Mouse (Mus musculus) neural tube, postnatal 0 days (tissue): ENCODE measurements around the gene Prrg2. TPM values are rescaled to one million over a fixed set of nuclear protein-coding genes. Genes with fewer than 3 reads are reported as not detected.

Experiments
- microRNA-seq: library from miRNA; unstranded; fragments of <30 nt; microRNA quantifications from one replicate; pipeline ENCODE4, GENCODE M21; 2016
- polyA plus RNA-seq: library from polyadenylated mRNA; unstranded; fragments of >200 nt; fragmentation: Nextera tagmentation; extraction: Ambion mirVana; gene quantifications from 2 replicates; pipeline ENCODE4 v1.2.1, GENCODE M21; 2015

Prrg2 gene
- 14.7 and 15.8 TPM in 2 replicates for polyA plus RNA-seq

DNA sequence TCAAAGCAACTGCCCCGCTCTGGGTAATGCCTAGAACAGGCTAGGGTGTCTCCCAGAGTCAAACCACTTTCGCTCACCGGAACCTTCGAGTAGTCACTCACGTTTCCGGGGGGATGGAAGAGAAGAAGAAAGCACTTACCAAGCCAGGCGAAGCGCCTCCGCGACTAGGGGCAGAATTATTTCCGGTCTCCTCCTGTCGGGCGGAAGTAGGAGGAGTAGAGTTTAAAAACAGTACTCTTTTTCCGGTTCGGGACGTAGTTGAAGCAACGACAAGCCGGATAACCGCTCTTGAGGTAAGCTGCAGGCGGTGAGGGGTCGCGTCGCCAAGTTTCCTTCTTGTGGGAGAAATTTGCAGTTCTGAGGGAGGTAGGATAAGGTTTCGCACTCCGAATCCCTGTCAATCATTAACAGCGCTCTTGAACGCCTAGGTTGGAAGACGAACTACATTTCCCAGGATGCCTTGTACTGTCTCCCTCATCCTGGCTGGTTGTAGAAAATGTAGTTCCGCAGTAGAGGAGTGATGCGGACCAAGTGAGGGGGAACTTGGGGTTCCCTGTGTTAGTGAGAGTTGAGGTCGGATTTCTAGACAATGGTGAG is at the start of gene Prrg2, which contains the start of gene Nosip:
Gene Prrg2, minus strand, starts transcription at position 439 of the 597 bp plus-strand sequence.
Gene Nosip, plus strand, starts transcription at position 191 of the 597 bp plus-strand sequence.

DNA sequence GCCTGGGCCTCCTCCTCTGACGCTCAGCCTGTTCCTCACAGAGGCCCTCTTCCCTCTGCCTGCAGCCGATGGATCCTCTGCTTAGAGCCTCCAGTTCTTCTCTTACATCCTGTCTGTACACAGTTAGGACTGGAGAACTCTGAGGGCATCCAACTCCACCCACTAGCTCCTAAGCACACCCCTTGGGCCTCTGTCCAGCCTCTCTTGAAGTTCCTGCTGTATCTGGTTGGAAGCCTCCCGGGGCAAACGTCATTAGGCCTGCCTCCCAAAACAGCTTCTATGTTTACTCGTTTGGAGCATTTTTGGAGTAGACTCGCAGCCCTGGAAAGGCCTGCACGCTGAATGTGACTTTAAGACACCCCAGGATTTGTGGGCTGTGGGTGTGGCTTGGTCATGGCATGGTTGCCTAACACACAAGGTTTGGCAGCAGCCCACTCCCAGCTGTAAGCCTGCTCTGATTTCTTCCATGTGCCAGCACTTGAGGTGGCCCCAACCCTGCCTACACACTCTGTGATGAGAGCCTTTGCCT is 41.2 kb upstream of the Prrg2 start, which contains the start of gene Fcgrt:
Gene Fcgrt, minus strand, starts transcription at position 200 of the 529 bp plus-strand sequence.

DNA sequence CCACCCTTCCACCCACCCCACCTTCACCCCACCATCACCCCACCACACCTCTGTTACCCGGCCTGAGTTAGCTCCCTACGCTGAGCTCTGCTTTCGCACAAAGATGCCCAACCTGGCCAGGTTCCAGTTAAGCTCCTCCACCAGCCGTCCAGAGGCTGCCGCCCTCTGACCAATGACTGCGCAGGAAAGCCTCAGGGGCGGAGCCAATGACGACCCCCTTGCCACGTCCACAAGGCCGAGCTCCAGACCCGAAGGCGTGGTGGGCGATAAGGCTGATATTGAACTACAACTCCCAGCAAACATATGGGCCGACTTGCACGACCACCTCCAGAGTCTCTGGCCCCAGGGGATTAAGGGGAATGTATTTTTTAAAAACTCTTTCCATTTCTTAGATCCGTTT is 29.6 kb upstream of the Prrg2 start, which contains the start of gene Rcn3:
Gene Rcn3, minus strand, starts transcription at position 174 of the 400 bp plus-strand sequence.

DNA sequence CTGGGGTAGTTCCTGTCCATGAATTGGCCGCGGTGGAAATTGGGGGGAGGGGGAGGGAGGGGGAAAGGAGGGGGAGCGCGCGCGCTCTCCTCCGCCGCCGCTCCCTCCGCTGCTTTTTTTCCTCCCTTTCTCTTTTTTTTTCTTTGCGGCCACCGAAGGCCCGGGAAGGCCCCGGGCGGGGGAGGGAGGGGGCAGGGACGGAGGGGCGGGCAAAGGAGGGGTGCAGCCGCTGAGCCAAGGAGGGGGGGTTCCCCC is 9.7 kb downstream of the Prrg2 start, which contains the start of gene Prr12:
Gene Prr12, minus strand, starts transcription at position 20 of the 255 bp plus-strand sequence.

DNA sequence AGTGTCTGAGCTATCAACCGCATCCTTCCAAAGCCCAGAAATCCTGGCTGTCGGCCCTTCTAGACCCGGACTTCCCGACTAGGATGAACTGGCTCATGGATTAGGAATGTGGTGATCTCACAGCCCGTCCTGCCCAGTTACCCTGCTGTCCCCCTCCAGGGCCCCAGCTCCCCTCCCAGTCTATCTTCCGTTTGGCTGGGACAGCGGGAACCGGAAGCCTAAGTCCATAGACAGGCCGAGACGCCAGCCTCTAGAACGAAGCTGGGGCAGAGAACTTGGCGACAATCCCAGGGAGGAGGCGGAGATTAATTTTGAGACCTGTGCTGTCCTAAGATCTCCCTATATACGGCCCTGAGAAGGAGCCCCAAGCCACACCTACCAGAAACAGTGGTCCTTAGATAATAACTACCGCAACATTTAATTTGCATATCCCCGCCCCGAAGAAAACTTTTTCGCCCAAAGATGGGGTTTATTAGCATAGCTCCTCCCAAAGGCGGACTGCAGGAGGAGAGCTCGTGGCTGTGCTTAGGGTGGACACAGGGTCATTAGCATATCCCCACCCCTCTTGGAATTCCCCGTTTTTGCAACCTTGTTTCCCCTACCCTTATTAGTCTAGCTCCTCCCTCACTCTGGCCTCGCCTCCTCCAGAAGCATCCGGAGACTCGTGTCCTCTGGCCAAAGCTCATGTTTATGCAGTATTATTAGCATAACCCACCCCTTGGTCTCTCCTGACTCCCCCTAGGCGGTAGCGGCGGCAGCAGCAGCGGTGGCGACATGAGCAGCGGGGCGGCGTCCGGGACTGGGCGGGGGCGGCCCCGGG is 45.0 kb downstream of the Prrg2 start, which contains the start of gene Rras:
Gene Rras, plus strand, starts transcription at position 720 of the 820 bp plus-strand sequence.

DNA sequence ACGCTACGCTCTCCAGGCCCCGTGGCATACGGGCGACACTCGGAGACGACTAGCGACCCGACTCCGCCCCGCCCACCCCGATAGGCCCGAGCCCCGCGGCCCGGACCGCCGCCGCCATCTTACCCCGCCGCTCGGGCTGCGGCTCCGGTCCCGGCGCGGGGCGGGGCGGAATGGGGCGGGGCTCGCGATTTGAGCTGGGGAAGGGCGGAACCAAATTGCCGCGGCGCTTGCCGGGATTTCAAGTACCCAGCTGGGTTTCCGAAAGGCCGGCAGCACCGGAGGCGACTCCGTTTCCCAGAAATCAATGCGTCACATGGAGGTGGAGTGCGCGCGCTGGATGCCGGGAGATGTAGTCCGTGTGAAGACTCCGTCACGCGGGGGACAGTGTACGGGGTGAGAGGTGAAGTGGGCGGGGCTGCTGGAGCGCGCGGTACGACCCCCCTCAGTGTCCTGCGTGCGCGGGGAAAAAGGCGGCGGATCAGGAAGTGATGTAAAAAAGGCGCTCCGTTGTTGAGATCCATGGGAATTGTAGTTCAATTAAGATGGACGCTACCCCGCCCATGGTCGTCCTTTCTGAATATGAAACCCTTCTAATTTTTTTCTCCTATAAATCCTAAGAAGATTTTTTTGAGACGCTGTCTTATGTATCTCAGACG is 46.4 kb downstream of the Prrg2 start, which contains the start of gene Scaf1:
Gene Scaf1, minus strand, starts transcription at position 407 of the 656 bp plus-strand sequence.

Small RNA genes within 50 kb of the gene (microRNA-seq; reads per million reads assigned to microRNA genes)
- gene Mir7054: not detected

Other genes with a start within 250 kb of the Prrg2 start
- gene Nup62, start 246.6 kb downstream of the Prrg2 start, polyA plus RNA-seq: 30.3 and 34.3 TPM in 2 replicates
- gene Il4i1, start 246.3 kb downstream of the Prrg2 start, polyA plus RNA-seq: 0.65 and 0.75 TPM in 2 replicates
- 4.6 TPM in 2 replicates for gene Atf5, start 246.0 kb downstream of the Prrg2 start, polyA plus RNA-seq
- 90.2 and 91.0 TPM in 2 replicates for gene Akt1s1, start 213.7 kb downstream of the Prrg2 start, polyA plus RNA-seq
- gene Tbc1d17, start 213.6 kb downstream of the Prrg2 start, polyA plus RNA-seq: 103 and 107 TPM in 2 replicates
- 27.6 and 30.9 TPM in 2 replicates for gene Pnkp, start 205.5 kb downstream of the Prrg2 start, polyA plus RNA-seq
- gene Ptov1, start 192.9 kb downstream of the Prrg2 start, polyA plus RNA-seq: 473 and 497 TPM in 2 replicates
- gene Med25, start 170.0 kb downstream of the Prrg2 start, polyA plus RNA-seq: 102 and 116 TPM in 2 replicates
- gene Fuz, start 166.6 kb downstream of the Prrg2 start, polyA plus RNA-seq: 15.0 and 17.1 TPM in 2 replicates
- gene Ap2a1, start 133.2 kb downstream of the Prrg2 start, polyA plus RNA-seq: 115 and 126 TPM in 2 replicates
- gene Tsks, start 119.5 kb downstream of the Prrg2 start, polyA plus RNA-seq: 0.13 and 0.25 TPM in 2 replicates
- 47.3 and 54.4 TPM in 2 replicates for gene Cpt1c, start 87.8 kb downstream of the Prrg2 start, polyA plus RNA-seq
- gene Prmt1, start 76.1 kb downstream of the Prrg2 start, polyA plus RNA-seq: 421 and 486 TPM in 2 replicates
- 39.9 and 41.6 TPM in 2 replicates for gene Irf3, start 65.0 kb downstream of the Prrg2 start, polyA plus RNA-seq
- 9.2 and 11.8 TPM in 2 replicates for gene Bcl2l12, start 64.0 kb downstream of the Prrg2 start, polyA plus RNA-seq
- 46.4 and 54.3 TPM in 2 replicates for gene Scaf1, start 46.3 kb downstream of the Prrg2 start, polyA plus RNA-seq
- gene Rras, start 44.7 kb downstream of the Prrg2 start, polyA plus RNA-seq: 19.6 and 25.6 TPM in 2 replicates
- 9.7 and 11.6 TPM in 2 replicates for gene Prr12, start 9.8 kb downstream of the Prrg2 start, polyA plus RNA-seq
- 59.8 and 66.5 TPM in 2 replicates for gene Nosip, start 248 bp downstream of the Prrg2 start, polyA plus RNA-seq
- 57.0 and 59.7 TPM in 2 replicates for gene Rcn3, start 29.5 kb upstream of the Prrg2 start, polyA plus RNA-seq
- 50.0 and 59.6 TPM in 2 replicates for gene Fcgrt, start 41.2 kb upstream of the Prrg2 start, polyA plus RNA-seq
- gene Rps11, start 61.8 kb upstream of the Prrg2 start, polyA plus RNA-seq: 748 and 784 TPM in 2 replicates
- gene Rpl13a, start 66.1 kb upstream of the Prrg2 start, polyA plus RNA-seq: 715 and 776 TPM in 2 replicates
- 0.63 TPM in 1 of 2 replicates, not detected in the other for gene Gm45713, start 73.6 kb upstream of the Prrg2 start, polyA plus RNA-seq
- gene Flt3l, start 73.8 kb upstream of the Prrg2 start, polyA plus RNA-seq: 2.4 and 2.9 TPM in 2 replicates
- gene Pih1d1, start 91.6 kb upstream of the Prrg2 start, polyA plus RNA-seq: 63.5 and 72.6 TPM in 2 replicates
- 14.5 and 17.7 TPM in 2 replicates for gene Aldh16a1, start 91.9 kb upstream of the Prrg2 start, polyA plus RNA-seq
- 0.29 and 1.2 TPM in 2 replicates for gene Slc17a7, start 101.3 kb upstream of the Prrg2 start, polyA plus RNA-seq
- not detected in 2 replicates for gene Gfy, start 116.9 kb upstream of the Prrg2 start, polyA plus RNA-seq
- gene Pth2, start 118.3 kb upstream of the Prrg2 start, polyA plus RNA-seq: not detected in 2 replicates
- gene Ccdc155, start 142.2 kb upstream of the Prrg2 start, polyA plus RNA-seq: 0.42 and 0.50 TPM in 2 replicates
- 27.6 and 29.1 TPM in 2 replicates for gene Dkkl1, start 149.5 kb upstream of the Prrg2 start, polyA plus RNA-seq
- gene Tead2, start 153.1 kb upstream of the Prrg2 start, polyA plus RNA-seq: 18.3 and 18.6 TPM in 2 replicates
- gene Cd37, start 176.4 kb upstream of the Prrg2 start, polyA plus RNA-seq: 3.1 and 4.6 TPM in 2 replicates
- 2.2 and 2.6 TPM in 2 replicates for gene Slc6a16, start 178.4 kb upstream of the Prrg2 start, polyA plus RNA-seq
- not detected in 2 replicates for gene Slc6a21, start 214.8 kb upstream of the Prrg2 start, polyA plus RNA-seq